Mouse (Mus musculus) inflammation-experienced regulatory T-cells, adult 6 months (primary cell): ENCODE data around the gene Efcab5. TPM values are rescaled to one million over a fixed set of nuclear protein-coding genes. Genes with fewer than 3 reads are reported as not detected.
"Not testable (repeated sequence)": the region's sequence is repeated elsewhere in the genome, so short reads cannot be mapped to it uniquely, and the experiment has no call there.

Experiments
- ATAC-seq: one replicate; pipeline ENCODE4 v1.8.0; 2017
- polyA plus RNA-seq, 3 experiments: library from polyadenylated mRNA; unstranded; fragments of 100-300 nt; shearing (Covaris generic); gene quantifications; one replicate each; pipeline ENCODE4 v1.2.1; 2017

The Efcab5 gene
- polyA plus RNA-seq, 3 experiments from 2014 or later = 0.15 to 0.60 TPM; not detected in 1

- ATAC-seq = no peak
Measured at GRCm38 (mm10) chr11:77174531-77174930, 14.2 kb downstream of the Efcab5 start.

GRCm38 (mm10) chr11:77173731-77174130 lies 15.0 kb downstream of the Efcab5 start:
- no peak for ATAC-seq

- ATAC-seq = no peak
Measured at GRCm38 (mm10) chr11:77160744-77161143, 28.0 kb downstream of the Efcab5 start.

- no peak for ATAC-seq
Measured at GRCm38 (mm10) chr11:77160341-77160740, 28.4 kb downstream of the Efcab5 start.

- ATAC-seq = no peak
Measured at GRCm38 (mm10) chr11:77154214-77154613, 34.6 kb downstream of the Efcab5 start.

GRCm38 (mm10) chr11:77150806-77151205 lies 38.0 kb downstream of the Efcab5 start:
- ATAC-seq = no peak

GRCm38 (mm10) chr11:77149783-77150630 lies 38.8 kb downstream of the Efcab5 start:
- not testable (repeated sequence) for ATAC-seq

GRCm38 (mm10) chr11:77148774-77149173 lies 40.0 kb downstream of the Efcab5 start:
- ATAC-seq = no peak

GRCm38 (mm10) chr11:77147753-77148152 lies 41.0 kb downstream of the Efcab5 start:
- ATAC-seq = no peak

GRCm38 (mm10) chr11:77145423-77145822 lies 43.3 kb downstream of the Efcab5 start:
- ATAC-seq = no peak

GRCm38 (mm10) chr11:77141938-77142337 lies 46.8 kb downstream of the Efcab5 start:
- no peak for ATAC-seq

GRCm38 (mm10) chr11:77139976-77140375 lies 48.8 kb downstream of the Efcab5 start:
- no peak for ATAC-seq

GRCm38 (mm10) chr11:77133450-77133849 lies 55.3 kb downstream of the Efcab5 start:
- no peak for ATAC-seq

GRCm38 (mm10) chr11:77132580-77132979 lies 56.2 kb downstream of the Efcab5 start:
- no peak for ATAC-seq

- ATAC-seq = no peak
Measured at GRCm38 (mm10) chr11:77128562-77128961, 60.2 kb downstream of the Efcab5 start.

- ATAC-seq = no peak
Measured at GRCm38 (mm10) chr11:77111141-77111540, 77.6 kb downstream of the Efcab5 start.

- ATAC-seq = no peak
Measured at GRCm38 (mm10) chr11:77108442-77108841, 80.3 kb downstream of the Efcab5 start.

GRCm38 (mm10) chr11:77107872-77108271 lies 80.9 kb downstream of the Efcab5 start:
- ATAC-seq = not testable (repeated sequence)

- ATAC-seq = no peak
Measured at GRCm38 (mm10) chr11:77106961-77107360, 81.8 kb downstream of the Efcab5 start.

GRCm38 (mm10) chr11:77100137-77100937 lies 88.4 kb downstream of the Efcab5 start:
- no peak for ATAC-seq

GRCm38 (mm10) chr11:77098332-77098972 lies 90.3 kb downstream of the Efcab5 start:
- no peak for ATAC-seq

- no peak for ATAC-seq
Measured at GRCm38 (mm10) chr11:77096991-77097390, 91.8 kb downstream of the Efcab5 start.

GRCm38 (mm10) chr11:77096581-77096980 lies 92.2 kb downstream of the Efcab5 start:
- ATAC-seq = no peak
